Mouse (Mus musculus) CH12.LX (cell line): ENCODE results near the gene Lancl3. TPM values are rescaled to one million over a fixed set of nuclear protein-coding genes. Genes with fewer than 3 reads are reported as not detected.

Experiments
- DNase-seq: peaks from one replicate; pipeline ENCODE4 v3.0.0-alpha.2; 2013; ENCODE audit errors: extremely low read depth
- H3K27ac ChIP-seq: 2 replicates; pipeline ENCODE4 v1.5.1; 2012; ENCODE audit warnings: low read depth, mild to moderate bottlenecking, control low read depth, moderate library complexity; ENCODE audit not compliant: insufficient read depth
- H3K27me3 ChIP-seq: replicated peaks from 2 replicates; pipeline ENCODE3; 2012; ENCODE audit warnings: inconsistent platforms
- H3K36me3 ChIP-seq, 2 experiments: replicated peaks in 1 of 2; 2 replicates each; pipeline versions ENCODE3 to v1.6.1; 2012; ENCODE audit warnings: inconsistent platforms in 1 of 2, low read length in 1 of 2, mild to moderate bottlenecking in 1 of 2, mixed read lengths in 1 of 2, moderate library complexity in 1 of 2; ENCODE audit not compliant: control insufficient read depth in 1 of 2, insufficient read depth in 1 of 2
- H3K4me1 ChIP-seq, 2 experiments: 2 replicates each; pipeline ENCODE4 v1.6.1; 2012; ENCODE audit warnings: inconsistent platforms in 1 of 2, moderate library complexity in 1 of 2; ENCODE audit not compliant: insufficient read depth in 2 of 2, control insufficient read depth in 1 of 2
- H3K4me2 ChIP-seq: 2 replicates; pipeline ENCODE4 v1.6.1; 2012; ENCODE audit warnings: low read depth, mild to moderate bottlenecking, control low read depth; ENCODE audit not compliant: poor library complexity, insufficient read depth, severe bottlenecking
- H3K4me3 ChIP-seq, 3 experiments: fragments of 150-350 bp in 1 of 3; sonication (generic) in 1 of 3; replicated peaks in 1 of 3; 2 replicates each; pipeline versions ENCODE3 to v1.5.1; 2011 to 2012; ENCODE audit warnings: low read depth in 2 of 3, low read length in 2 of 3, mild to moderate bottlenecking in 2 of 3, moderate library complexity in 2 of 3, control low read depth in 1 of 3, improper control_type of control experiment in 1 of 3, inconsistent platforms in 1 of 3, mixed read lengths in 1 of 3; ENCODE audit not compliant: poor library complexity in 1 of 3
- H3K79me2 ChIP-seq: replicated peaks from 2 replicates; pipeline ENCODE4 v1.6.1; 2012; ENCODE audit warnings: mild to moderate bottlenecking, moderate library complexity; ENCODE audit not compliant: control insufficient read depth, poor library complexity, insufficient read depth, severe bottlenecking; ENCODE audit errors: extremely low read depth
- H3K9ac ChIP-seq: 2 replicates; pipeline ENCODE4 v1.6.1; 2012; ENCODE audit warnings: low read depth, mild to moderate bottlenecking, control low read depth, moderate library complexity; ENCODE audit not compliant: insufficient read depth
- H3K9me3 ChIP-seq: replicated peaks from 2 replicates; pipeline ENCODE3; 2012; ENCODE audit warnings: low read length, inconsistent platforms, mixed read lengths
- BHLHE40 ChIP-seq: IDR thresholded peaks from 2 replicates; pipeline ENCODE4 v1.6.1; 2011; ENCODE audit warnings: mild to moderate bottlenecking, low read depth, low read length, improper control_type of control experiment
- CHD1 ChIP-seq: IDR thresholded peaks from 2 replicates; pipeline ENCODE4 v1.6.1; 2012; ENCODE audit warnings: low read depth, low read length, improper control_type of control experiment, inconsistent platforms
- CHD2 ChIP-seq: IDR thresholded peaks from 2 replicates; pipeline ENCODE4 v1.6.1; 2011; ENCODE audit warnings: low read length, improper control_type of control experiment
- EP300 ChIP-seq: IDR thresholded peaks from 2 replicates; pipeline ENCODE4 v1.6.1; 2011; ENCODE audit warnings: low read length, improper control_type of control experiment
- ETS1 ChIP-seq: conservative IDR thresholded peaks from 2 replicates; pipeline ENCODE4 v1.6.1; 2012; ENCODE audit warnings: low read depth, mild to moderate bottlenecking, inconsistent platforms, low read length, improper control_type of control experiment, moderate library complexity
- HCFC1 ChIP-seq: IDR thresholded peaks from 2 replicates; pipeline ENCODE4 v1.6.1; 2012; ENCODE audit warnings: low read depth, mild to moderate bottlenecking, inconsistent platforms, low read length, improper control_type of control experiment
- IRF4 ChIP-seq: IDR thresholded peaks from 2 replicates; pipeline ENCODE4 v1.6.1; 2014; ENCODE audit warnings: low read depth, mild to moderate bottlenecking, inconsistent platforms, low read length, improper control_type of control experiment
- JUN ChIP-seq: IDR thresholded peaks from 2 replicates; pipeline ENCODE4 v1.6.1; 2011; ENCODE audit warnings: low read depth, mild to moderate bottlenecking, low read length, improper control_type of control experiment, moderate library complexity; ENCODE audit not compliant: insufficient read depth
- KAT2A ChIP-seq: IDR thresholded peaks from 2 replicates; pipeline ENCODE4 v1.6.1; 2012; ENCODE audit warnings: low read length, improper control_type of control experiment, inconsistent platforms; ENCODE audit not compliant: insufficient replicate concordance
- MAFK ChIP-seq: IDR thresholded peaks from 2 replicates; pipeline ENCODE4 v1.6.1; 2011; ENCODE audit warnings: low read length, improper control_type of control experiment; ENCODE audit not compliant: insufficient replicate concordance
- MEF2A ChIP-seq: IDR thresholded peaks from 2 replicates; pipeline ENCODE4 v1.6.1; 2014; ENCODE audit warnings: low read depth, mild to moderate bottlenecking, inconsistent platforms, low read length, improper control_type of control experiment, borderline replicate concordance
- MXI1 ChIP-seq: IDR thresholded peaks from 2 replicates; pipeline ENCODE4 v1.6.1; 2011; ENCODE audit warnings: mild to moderate bottlenecking, low read depth, low read length, improper control_type of control experiment
- MYC ChIP-seq: IDR thresholded peaks from 2 replicates; pipeline ENCODE4 v1.6.1; 2011; ENCODE audit warnings: low read depth, mild to moderate bottlenecking, improper control_type of control experiment, low read length
- NELFE ChIP-seq: IDR thresholded peaks from 2 replicates; pipeline ENCODE4 v1.6.1; 2011; ENCODE audit warnings: low read depth, low read length, improper control_type of control experiment
- NRF1 ChIP-seq: IDR thresholded peaks from 2 replicates; pipeline ENCODE4 v1.6.1; 2014; ENCODE audit warnings: low read depth, mild to moderate bottlenecking, inconsistent platforms, low read length, improper control_type of control experiment, moderate library complexity
- POLR2A ChIP-seq: IDR thresholded peaks from 2 replicates; pipeline ENCODE4 v1.6.1; 2011; ENCODE audit warnings: low read depth, mild to moderate bottlenecking, improper control_type of control experiment, low read length
- POLR2AphosphoS2 ChIP-seq: IDR thresholded peaks from 2 replicates; pipeline ENCODE4 v1.6.1; 2011; ENCODE audit warnings: low read depth, low read length, improper control_type of control experiment
- RAD21 ChIP-seq: IDR thresholded peaks from 2 replicates; pipeline ENCODE4 v1.6.1; 2011; ENCODE audit warnings: low read depth, mild to moderate bottlenecking, low read length, improper control_type of control experiment, moderate library complexity
- RCOR1 ChIP-seq: conservative IDR thresholded peaks from 2 replicates; pipeline ENCODE4 v1.6.1; 2012; ENCODE audit warnings: low read depth, mild to moderate bottlenecking, inconsistent platforms, low read length, improper control_type of control experiment
- TCF12 ChIP-seq: IDR thresholded peaks from 2 replicates; pipeline ENCODE4 v1.6.1; 2014; ENCODE audit warnings: low read depth, mild to moderate bottlenecking, inconsistent platforms, low read length, improper control_type of control experiment
- ZC3H11A ChIP-seq: IDR thresholded peaks from 2 replicates; pipeline ENCODE4 v1.6.1; 2012; ENCODE audit warnings: low read depth, mild to moderate bottlenecking, inconsistent platforms, low read length, improper control_type of control experiment
- ZKSCAN1 ChIP-seq: IDR thresholded peaks from 2 replicates; pipeline ENCODE4 v1.6.1; 2012; ENCODE audit warnings: low read depth, inconsistent platforms, low read length, improper control_type of control experiment, borderline replicate concordance
- ZMIZ1 ChIP-seq: IDR thresholded peaks from 2 replicates; pipeline ENCODE4 v1.6.1; 2012; ENCODE audit warnings: low read depth, mild to moderate bottlenecking, inconsistent platforms, low read length, improper control_type of control experiment
- ZNF384 ChIP-seq: IDR thresholded peaks from 2 replicates; pipeline ENCODE4 v1.6.1; 2012; ENCODE audit warnings: low read depth, low read length, improper control_type of control experiment, inconsistent platforms
- dilution Hi-C: fragments of 300-500 bp; cut with MboI; formaldehyde crosslinking; loops from 2 replicates; pipeline ENCODE4 v1.14.3; 2020; ENCODE audit warnings: low sequenced_read_pairs; ENCODE audit not compliant: extremely low pct_unique_long_range_greater_than_20kb, extremely low pct_ligation_motif_present
- in situ Hi-C: fragments of 300-500 bp; cut with MboI; formaldehyde crosslinking; loops from 3 replicates; pipeline ENCODE4 v1.14.3; 2019; ENCODE audit warnings: low sequenced_read_pairs, low pct_ligation_motif_present, low pct_unique_long_range_greater_than_20kb, mixed read lengths
- polyA plus RNA-seq: library from polyadenylated mRNA; unstranded; fragments of >175 nt; gene quantifications from 2 replicates; pipeline ENCODE4 v1.2.1, GENCODE M21; 2012; ENCODE audit warnings: low read depth; ENCODE audit not compliant: insufficient read length
- total RNA-seq, 2 experiments: library from RNA; depleted of rRNA; stranded (reverse); fragments of 300-350 nt in 1 of 2; fragments of >200 nt in 1 of 2; gene quantifications; 2 replicates each; pipeline ENCODE4 v1.2.3; 2012 to 2014

Gene Lancl3
- total and polyA plus RNA-seq, 3 experiments = 0.07 TPM; not detected in 2

DNA sequence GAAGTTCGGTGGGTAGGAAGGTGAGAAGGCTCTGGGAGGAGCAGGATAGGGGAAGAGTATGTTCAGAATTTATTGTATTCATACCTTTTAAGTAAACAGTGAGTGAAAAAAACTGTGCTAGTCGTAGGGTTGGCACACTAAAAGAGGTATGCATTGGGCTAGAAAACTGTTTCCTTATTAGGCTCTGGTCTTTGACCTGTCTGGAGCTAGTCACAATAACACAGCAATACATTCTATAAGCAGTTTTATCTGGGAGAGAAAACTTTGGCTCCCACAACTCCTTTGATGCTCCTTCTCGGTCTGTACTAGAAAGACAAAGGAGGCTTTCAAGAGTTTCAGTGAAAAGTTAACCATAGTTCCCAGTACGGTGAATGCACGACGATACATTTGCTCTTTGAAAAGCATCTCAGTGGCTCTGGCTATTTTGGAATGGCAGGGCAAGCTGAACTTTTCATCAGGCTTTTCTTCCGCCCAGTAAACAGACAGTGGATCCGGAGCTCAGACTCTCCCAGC is 72.3 kb downstream of the Lancl3 start:
- in situ Hi-C loops = no loop called here
- no peak overlapping the region for H3K27ac ChIP-seq
- H3K9ac ChIP-seq = peak overlapping the region; percentile 63
- no peak for TF ChIP-seq CHD1
- no peak for TF ChIP-seq ZMIZ1
- TF ChIP-seq ZKSCAN1 = no peak
- TF ChIP-seq KAT2A = no peak
- no peak for TF ChIP-seq ETS1
- TF ChIP-seq ZNF384 = no peak
- no peaks in the 10 kb centered on the region for H3K27me3 ChIP-seq
- H3K79me2 ChIP-seq = no peaks in the 10 kb centered on the region
- peaks cover 4% of the 10 kb centered on the region for H3K9me3 ChIP-seq
- peak overlapping the region; percentile 56; the same call in 1 of the 2 replicates for H3K4me2 ChIP-seq
- peak overlapping the region in 2 of 3 experiments; percentile 36 to 62 for H3K4me3 ChIP-seq
- H3K36me3 ChIP-seq = no peaks in the 10 kb centered on the region
- dilution Hi-C loops = no loop called here
- no peak for DNase-seq
- no peaks in the 10 kb centered on the region for H3K4me1 ChIP-seq

DNA sequence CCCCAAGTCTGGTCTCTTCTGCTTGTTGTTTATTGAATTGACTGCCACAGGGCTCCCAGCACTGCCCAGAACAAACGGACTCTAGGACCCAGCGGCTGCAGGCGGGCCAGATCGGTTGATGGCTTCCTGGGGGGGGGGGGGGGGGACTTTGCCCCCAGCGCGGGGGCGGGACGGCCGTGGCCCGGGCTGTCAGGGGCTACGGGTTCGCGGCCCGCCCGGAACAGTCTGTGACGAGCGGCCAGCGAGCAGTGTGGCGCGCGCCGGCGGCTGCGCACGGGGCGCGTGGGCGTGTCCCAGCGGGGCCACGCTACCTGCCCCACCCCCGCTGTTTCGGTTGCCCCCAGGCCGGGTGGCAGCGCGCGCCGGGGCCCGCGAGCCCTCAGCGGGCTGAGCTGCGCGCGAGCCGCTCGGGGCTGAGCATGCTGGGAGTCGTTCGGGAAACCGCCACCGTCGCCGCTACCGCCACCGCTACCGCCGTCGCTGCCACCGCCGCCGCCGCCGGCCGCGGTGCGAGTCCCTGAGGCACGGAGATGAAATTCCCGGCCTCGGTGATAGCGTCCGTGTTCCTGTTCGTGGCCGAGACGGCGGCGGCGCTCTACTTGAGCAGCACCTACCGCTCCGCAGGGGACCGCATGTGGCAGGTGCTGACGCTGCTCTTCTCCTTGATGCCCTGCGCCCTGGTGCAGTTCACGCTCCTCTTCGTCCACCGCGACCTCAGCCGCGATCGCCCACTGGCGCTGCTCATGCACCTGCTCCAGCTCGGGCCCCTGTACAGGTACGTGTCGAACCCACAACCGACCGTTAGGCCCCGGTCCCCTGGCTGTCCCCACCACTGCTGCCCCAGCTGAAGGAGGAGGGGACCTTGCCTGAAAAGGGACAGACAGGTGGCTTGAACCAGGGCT is 73.0 kb downstream of the Lancl3 start, which contains the start of gene Xk:
Gene Xk, plus strand, starts transcription at position 297 of the 902 bp plus-strand sequence.
- Histone ChIP-seq H3K27ac (0 out of 2 replicates have a peak within 1 kb of the TSS, but pooled peaks have one; percentile 11), H3K4me2 (peak within 1 kb of the TSS; percentile 56; the same call in 1 of the 2 replicates), H3K79me2 (no peaks in the 10 kb centered on the region), H3K27me3 (no peaks in the 10 kb centered on the region), H3K9ac (peak within 1 kb of the TSS; percentile 63), H3K4me3 (peak within 1 kb of the TSS in 2 of 3 experiments; percentile 36 to 73), H3K4me1 (no peaks in the 10 kb centered on the region), H3K36me3 (no peaks in the 10 kb centered on the region), H3K9me3 (peaks cover 4% of the 10 kb centered on the region)
- in situ Hi-C loops = no loop called here
- no peak for TF ChIP-seq EP300
- no peak for TF ChIP-seq BHLHE40
- TF ChIP-seq ZC3H11A = no peak
- TF ChIP-seq RAD21 = no peak
- no peak for TF ChIP-seq JUN
- no peak for TF ChIP-seq CHD1
- no peak for TF ChIP-seq IRF4
- TF ChIP-seq TCF12 = peak; percentile 19; the same call in 1 of the 2 replicates
- TF ChIP-seq MYC = no peak
- no peak for TF ChIP-seq HCFC1
- TF ChIP-seq MEF2A = no peak
- TF ChIP-seq NELFE = no peak
- no peak for TF ChIP-seq MAFK
- TF ChIP-seq RCOR1 = no peak
- no peak for TF ChIP-seq CHD2
- TF ChIP-seq POLR2AphosphoS2 = no peak
- peak; percentile 80 for TF ChIP-seq NRF1
- TF ChIP-seq POLR2A = 0 out of 2 replicates have a peak, but pooled peaks have one; percentile 30
- TF ChIP-seq MXI1 = no peak; the same call in 1 of the 2 replicates
- dilution Hi-C loops = no loop called here
- DNase-seq = no peak
